Mouse (Mus musculus): Measurements from ENCODE around the gene Gm28729.

Gene Gm28729

GRCm38 (mm10) chr9:96533476-96533875 is 8.4 kb upstream of the Gm28729 start:
- ChIA-PET POLR2A (interaction anchor here in 2 of 4 experiments (0.9 to 1.8 kb wide), 6 partner anchors 9 to 172 kb away, joined by 3 to 6 read pairs (median 4); partner anchors contain the start of gene Gm28729 (in 1 of the 2)), CTCF (interaction anchor here (0.5 to 1.6 kb wide), 5 partner anchors 10 to 1887 kb away, joined by 3 to 4 read pairs (median 3); no protein-coding TSS in a partner anchor)

GRCm38 (mm10) chr9:96532531-96532930 is 7.5 kb upstream of the Gm28729 start:
- CTCF ChIA-PET = interaction anchor here in 2 of 4 experiments (1.2 to 1.6 kb wide), 2 partner anchors 9 to 341 kb away, joined by 3 read pairs; no protein-coding TSS in a partner anchor
- POLR2A ChIA-PET = interaction anchor here in 2 of 4 experiments (0.8 to 1.8 kb wide), 6 partner anchors 10 to 747 kb away, joined by 3 to 6 read pairs (median 3); no protein-coding TSS in a partner anchor

GRCm38 (mm10) chr9:96530674-96531081 is 5.6 kb upstream of the Gm28729 start:
- POLR2A ChIA-PET = interaction anchor here in 3 of 4 experiments (0.6 to 1.6 kb wide), 13 partner anchors 9 to 411 kb away, joined by 3 to 10 read pairs (median 4); partner anchors contain the start of gene Gk5 (in 1 of the 3)
- CTCF ChIA-PET = interaction anchor here in 1 of 4 experiments (1.0 kb wide), 1 partner anchor 27 kb away, joined by 3 read pairs; no protein-coding TSS in a partner anchor

- ChIA-PET CTCF (interaction anchor here in 1 of 4 experiments (1.0 kb wide), 1 partner anchor 26 kb away, joined by 3 read pairs; no protein-coding TSS in a partner anchor), POLR2A (interaction anchor here in 3 of 4 experiments (0.6 to 1.6 kb wide), 19 partner anchors 9 to 411 kb away, joined by 3 to 10 read pairs (median 3); partner anchors contain the start of gene Gk5 (in 1 of the 3))
These were observed 5.1 kb upstream of the Gm28729 start for GRCm38 (mm10) chr9:96529961-96530673.

GRCm38 (mm10) chr9:96526011-96526410 is 947 bp upstream of the Gm28729 start:
- POLR2A ChIA-PET = interaction anchor here in 3 of 4 experiments (0.9 to 2.3 kb wide), 9 partner anchors 11 to 363 kb away, joined by 3 to 10 read pairs (median 4); no protein-coding TSS in a partner anchor
- CTCF ChIA-PET = interaction anchor here in 3 of 4 experiments (0.6 to 1.8 kb wide), 6 partner anchors 11 to 436 kb away, joined by 3 to 6 read pairs (median 4); no protein-coding TSS in a partner anchor

GRCm38 (mm10) chr9:96523148-96523547 is 1.9 kb downstream of the Gm28729 start:
- CTCF ChIA-PET = interaction anchor here in 2 of 4 experiments (0.5 to 1.8 kb wide), 6 partner anchors 10 to 265 kb away, joined by 3 to 4 read pairs (median 3); no protein-coding TSS in a partner anchor
- POLR2A ChIA-PET = interaction anchor here in 3 of 4 experiments (0.6 to 2.8 kb wide), 5 partner anchors 13 to 20 kb away, joined by 3 to 12 read pairs (median 3); no protein-coding TSS in a partner anchor

- ChIA-PET POLR2A (interaction anchor here in 3 of 4 experiments (0.6 to 1.6 kb wide), 6 partner anchors 9 to 403 kb away, joined by 3 to 4 read pairs (median 4); partner anchors contain the start of gene Gk5 (in 1 of the 3)), CTCF (interaction anchor here (0.8 to 1.3 kb wide), 4 partner anchors 148 to 221 kb away, joined by 3 to 4 read pairs (median 4); no protein-coding TSS in a partner anchor)
These were observed 3.5 kb downstream of the Gm28729 start for GRCm38 (mm10) chr9:96521574-96521973.

GRCm38 (mm10) chr9:96517429-96517828 is 7.6 kb downstream of the Gm28729 start:
- CTCF ChIA-PET = no interaction called here

GRCm38 (mm10) chr9:96516806-96517205 is 8.3 kb downstream of the Gm28729 start:
- CTCF ChIA-PET = interaction anchor here in 2 of 4 experiments (0.6 to 1.1 kb wide), 2 partner anchors 10 to 16 kb away, joined by 3 to 6 read pairs; no protein-coding TSS in a partner anchor
- POLR2A ChIA-PET = interaction anchor here in 3 of 4 experiments (0.6 to 1.5 kb wide), 4 partner anchors 19 to 643 kb away, joined by 3 to 5 read pairs (median 3); no protein-coding TSS in a partner anchor

More at GRCm38 (mm10) chr9:96517429-96517828, 7.6 kb downstream of the Gm28729 start:
- POLR2A ChIA-PET = interaction anchor here in 2 of 4 experiments (0.9 to 1.4 kb wide), 2 partner anchors 19 to 20 kb away, joined by 3 read pairs; no protein-coding TSS in a partner anchor

GRCm38 (mm10) chr9:96515737-96516136 is 9.3 kb downstream of the Gm28729 start:
- ChIA-PET CTCF (interaction anchor here in 1 of 4 experiments (0.5 kb wide), 1 partner anchor 236 kb away, joined by 3 read pairs; no protein-coding TSS in a partner anchor), POLR2A (interaction anchor here in 1 of 4 experiments (0.6 to 1.5 kb wide), 2 partner anchors 22 to 324 kb away, joined by 3 read pairs; no protein-coding TSS in a partner anchor)

- ChIA-PET POLR2A (interaction anchor here in 1 of 4 experiments (1.0 to 1.4 kb wide), 4 partner anchors 11 to 125 kb away, joined by 4 read pairs; partner anchors contain the start of gene Gm28729), CTCF (interaction anchor here in 1 of 4 experiments (1.2 kb wide), 1 partner anchor 10 kb away, joined by 3 read pairs; no protein-coding TSS in a partner anchor)
These were observed 10.8 kb downstream of the Gm28729 start for GRCm38 (mm10) chr9:96514278-96514677.

- ChIA-PET POLR2A (interaction anchor here in 1 of 4 experiments (0.7 kb wide), 3 partner anchors 34 to 871 kb away, joined by 3 to 5 read pairs (median 3); no protein-coding TSS in a partner anchor), CTCF (no interaction called here)
These were observed 19.0 kb downstream of the Gm28729 start for GRCm38 (mm10) chr9:96506011-96506498.

GRCm38 (mm10) chr9:96505156-96505555 is 19.9 kb downstream of the Gm28729 start:
- ChIA-PET CTCF (interaction anchor here in 1 of 4 experiments (1.1 kb wide), 1 partner anchor 11 kb away, joined by 5 read pairs; no protein-coding TSS in a partner anchor), POLR2A (no interaction called here)

- POLR2A ChIA-PET = interaction anchor here (0.6 to 1.0 kb wide), 5 partner anchors 18 to 385 kb away, joined by 3 to 7 read pairs (median 3); partner anchors contain the start of gene Gk5 (in 1 of the 4)
- CTCF ChIA-PET = interaction anchor here in 3 of 4 experiments (0.5 to 1.4 kb wide), 22 partner anchors 10 to 385 kb away, joined by 3 to 6 read pairs (median 3); no protein-coding TSS in a partner anchor
These were observed 20.8 kb downstream of the Gm28729 start for GRCm38 (mm10) chr9:96504116-96504895.

GRCm38 (mm10) chr9:96502856-96503610 is 22.0 kb downstream of the Gm28729 start:
- CTCF ChIA-PET = interaction anchor here (0.5 to 1.4 kb wide), 11 partner anchors 12 to 1493 kb away, joined by 3 to 5 read pairs (median 3); no protein-coding TSS in a partner anchor
- POLR2A ChIA-PET = interaction anchor here in 3 of 4 experiments (0.6 to 2.2 kb wide), 6 partner anchors 19 to 262 kb away, joined by 3 to 6 read pairs (median 4); no protein-coding TSS in a partner anchor

- POLR2A ChIA-PET = interaction anchor here in 2 of 4 experiments (0.6 to 2.2 kb wide), 5 partner anchors 14 to 38 kb away, joined by 3 to 5 read pairs (median 3); no protein-coding TSS in a partner anchor
These were observed 23.8 kb downstream of the Gm28729 start for GRCm38 (mm10) chr9:96501217-96501616.

More at GRCm38 (mm10) chr9:96501217-96501616, 23.8 kb downstream of the Gm28729 start:
- CTCF ChIA-PET = interaction anchor here in 1 of 4 experiments (1.2 to 1.3 kb wide), 2 partner anchors 9 to 15 kb away, joined by 3 read pairs; no protein-coding TSS in a partner anchor
